Comparison of ENCODE assay signal across 16 mouse cellular contexts in genomic region chr6:37621364-37622029, GRCm38 (mm10).
DNase-seq lines count a peak whose midpoint lies in the region; ATAC-seq and TF ChIP-seq lines count a peak whose summit lies in the region.
"Had no signal": no experiment of that assay in that cellular context is flagged by ENCODE, and none has a peak within 500 bp of the region (broad histone marks: within the 10 kb centered on the region; RNA-seq: fewer than 3 reads in every experiment).

No protein-coding gene starts in this region.

- no peaks in the 10 kb centered on the region for H3K36me3 ChIP-seq in kidney, adult 2 months (ENCODE audit: control insufficient read depth, insufficient read depth, low read length)
- H3K36me3 ChIP-seq in ES-Bruce4 (ENCODE audit: control insufficient read depth, insufficient read depth, low read length, poor library complexity, severe bottlenecking): no peaks in the 10 kb centered on the region
- H3K36me3 ChIP-seq in midbrain, embryonic 12.5 days: no peaks in the 10 kb centered on the region
- no peaks in the 10 kb centered on the region for H3K36me3 ChIP-seq in forebrain, embryonic 11.5 days (ENCODE audit: control insufficient read depth, insufficient read depth, low read length)
- H3K36me3 ChIP-seq: embryonic facial prominence, embryonic 13.5 days; forebrain, embryonic 15.5 days; liver, embryonic 13.5 days; neural tube, embryonic 15.5 days; stomach, embryonic 15.5 days had no signal

- peak; percentile 86 for ATAC-seq in midbrain, embryonic 12.5 days (ENCODE audit: low FRiP score, low read depth)
- no peak for ATAC-seq in megakaryocyte-erythroid progenitor cell, adult 5-6 weeks (replicated peaks; ENCODE audit: low FRiP score, low TSS enrichment, poor library complexity, severe bottlenecking)
- ATAC-seq in forebrain, embryonic 11.5 days (replicated peaks; ENCODE audit: low FRiP score): no peak
- ATAC-seq: CD4-positive, CD25-positive, alpha-beta regulatory T cell, adult 4 months; forebrain, embryonic 15.5 days had no signal

- H3K4me3 ChIP-seq in kidney, adult 2 months (ENCODE audit: insufficient read depth, low read depth, low read length): no peak overlapping the region
- no peak overlapping the region for H3K4me3 ChIP-seq in ES-Bruce4 (ENCODE audit: low read depth, low read length)
- no peak overlapping the region for H3K4me3 ChIP-seq in midbrain, embryonic 12.5 days
- H3K4me3 ChIP-seq in forebrain, embryonic 11.5 days (ENCODE audit: low read depth, low read length): no peak overlapping the region
- H3K4me3 ChIP-seq: embryonic facial prominence, embryonic 13.5 days; forebrain, embryonic 15.5 days; liver, embryonic 13.5 days; neural tube, embryonic 15.5 days; stomach, embryonic 15.5 days had no signal

- no peaks in the 10 kb centered on the region for H3K27me3 ChIP-seq in kidney, adult 2 months (replicated peaks; ENCODE audit: control insufficient read depth, insufficient read depth, low read length)
- no peaks in the 10 kb centered on the region for H3K27me3 ChIP-seq in ES-Bruce4 (ENCODE audit: control insufficient read depth, insufficient read depth, low read length, poor library complexity, severe bottlenecking)
- no peaks in the 10 kb centered on the region for H3K27me3 ChIP-seq in midbrain, embryonic 12.5 days
- no peaks in the 10 kb centered on the region for H3K27me3 ChIP-seq in forebrain, embryonic 11.5 days (ENCODE audit: control insufficient read depth, insufficient read depth, low read length)
- H3K27me3 ChIP-seq: embryonic facial prominence, embryonic 13.5 days; forebrain, embryonic 15.5 days; liver, embryonic 13.5 days; neural tube, embryonic 15.5 days; stomach, embryonic 15.5 days had no signal

- no peak for TF ChIP-seq POLR2A in kidney, adult 2 months (IDR thresholded peaks at IDR 0.05; ENCODE audit: low read depth, low read length)
- no peak for TF ChIP-seq POLR2A in ES-Bruce4 (IDR thresholded peaks at IDR 0.05; ENCODE audit: insufficient read depth, low read length)

- H3K4me2 ChIP-seq in midbrain, embryonic 12.5 days (replicated peaks): no peak overlapping the region
- H3K4me2 ChIP-seq in forebrain, embryonic 11.5 days (ENCODE audit: low read depth, low read length, severe bottlenecking): no peak overlapping the region
- H3K4me2 ChIP-seq: embryonic facial prominence, embryonic 13.5 days; forebrain, embryonic 15.5 days; liver, embryonic 13.5 days; neural tube, embryonic 15.5 days; stomach, embryonic 15.5 days had no signal

- peaks cover 7% of the 10 kb centered on the region; the same call in 1 of the 2 replicates for H3K4me1 ChIP-seq in kidney, adult 2 months (ENCODE audit: control insufficient read depth, insufficient read depth, low read length)
- H3K4me1 ChIP-seq in ES-Bruce4 (ENCODE audit: control insufficient read depth, insufficient read depth, low read length): no peaks in the 10 kb centered on the region
- H3K4me1 ChIP-seq in midbrain, embryonic 12.5 days: no peaks in the 10 kb centered on the region
- no peaks in the 10 kb centered on the region for H3K4me1 ChIP-seq in forebrain, embryonic 11.5 days (replicated peaks; ENCODE audit: control insufficient read depth, insufficient read depth, low read length)
- H3K4me1 ChIP-seq: forebrain, embryonic 15.5 days; neural tube, embryonic 15.5 days had no signal

- H3K27ac ChIP-seq in kidney, adult 2 months (ENCODE audit: insufficient read depth, low read depth, low read length): no peak overlapping the region
- H3K27ac ChIP-seq in ES-Bruce4 (ENCODE audit: insufficient read depth, low read length): peak overlapping the region; percentile 83
- H3K27ac ChIP-seq in midbrain, embryonic 12.5 days (replicated peaks): 0 out of 2 replicates have a peak overlapping the region, but pooled peaks have one; percentile 20
- H3K27ac ChIP-seq in forebrain, embryonic 11.5 days (ENCODE audit: low read depth, low read length): no peak overlapping the region
- H3K27ac ChIP-seq: embryonic facial prominence, embryonic 13.5 days; forebrain, embryonic 15.5 days; liver, embryonic 13.5 days; neural tube, embryonic 15.5 days; stomach, embryonic 15.5 days had no signal

- 40% methylated on average over 7 of the region's 7 CpGs for WGBS in kidney, adult 2 months
- 37% methylated on average over 7 of the region's 7 CpGs for WGBS in midbrain, embryonic 12.5 days
- 60% methylated on average over 7 of the region's 7 CpGs for WGBS in forebrain, embryonic 11.5 days

- no peak for TF ChIP-seq CTCF in kidney, adult 2 months (conservative IDR thresholded peaks at IDR 0.05; ENCODE audit: insufficient read depth, insufficient read length, low read depth, low read length)
- no peak for TF ChIP-seq CTCF in ES-Bruce4 (IDR thresholded peaks at IDR 0.05; ENCODE audit: low read depth, low read length)

- H3K9ac ChIP-seq in ES-Bruce4 (ENCODE audit: low read depth, poor library complexity, severe bottlenecking): no peak overlapping the region
- no peak overlapping the region for H3K9ac ChIP-seq in midbrain, embryonic 12.5 days (replicated peaks)
- no peak overlapping the region for H3K9ac ChIP-seq in forebrain, embryonic 11.5 days (ENCODE audit: low read length)
- H3K9ac ChIP-seq: embryonic facial prominence, embryonic 13.5 days; forebrain, embryonic 15.5 days; liver, embryonic 13.5 days; neural tube, embryonic 15.5 days; stomach, embryonic 15.5 days had no signal

- DNase-seq in kidney, adult 2 months: peak; percentile 28
- no peak for DNase-seq in kidney, adult 9 months
- peak; percentile 51 for DNase-seq in R1 (ENCODE audit: low read depth, low spot score)
- no peak for DNase-seq in forebrain, embryonic 11.5 days (ENCODE audit: low spot score)
- DNase-seq: cerebellum, postnatal 10 days; kidney, postnatal 25 days; liver, embryonic 13.5 days; lung, postnatal 14 days had no signal

- TF ChIP-seq EP300 in ES-Bruce4 (IDR thresholded peaks at IDR 0.05; ENCODE audit: insufficient read depth, low read depth, low read length): peak; percentile 51; the same call in 1 of the 2 replicates

- no peaks in the 10 kb centered on the region for H3K9me3 ChIP-seq in ES-Bruce4 (replicated peaks; ENCODE audit: control insufficient read depth, insufficient read depth, low read length, poor library complexity, severe bottlenecking)
- no peaks in the 10 kb centered on the region for H3K9me3 ChIP-seq in midbrain, embryonic 12.5 days
- no peaks in the 10 kb centered on the region for H3K9me3 ChIP-seq in forebrain, embryonic 11.5 days (ENCODE audit: control insufficient read depth, low read length)
- H3K9me3 ChIP-seq: embryonic facial prominence, embryonic 13.5 days; forebrain, embryonic 15.5 days; liver, embryonic 13.5 days; neural tube, embryonic 15.5 days; stomach, embryonic 15.5 days had no signal

Comparison
In these comparisons a context has a peak if more than half of its experiments do, and no peak if none do; other contexts are left out.
1. DNase-seq: peak in kidney, adult 2 months (single experiment) and R1 (single experiment); none in kidney, adult 9 months (single experiment) and forebrain, embryonic 11.5 days (single experiment).
2. H3K27ac ChIP-seq: peak in ES-Bruce4 (single experiment) and midbrain, embryonic 12.5 days (single experiment); none in kidney, adult 2 months (single experiment) and forebrain, embryonic 11.5 days (single experiment).